Mouse (Mus musculus): ENCODE measurements around the gene Fam25c. TPM values are rescaled to one million over a fixed set of nuclear protein-coding genes. Genes with fewer than 3 reads are reported as not detected.
"Not testable (repeated sequence)": the region's sequence is repeated elsewhere in the genome, so short reads cannot be mapped to it uniquely, and the experiment has no call there.

The Fam25c gene
- total RNA-seq, 2 experiments from 2014 or later: not detected

DNA sequence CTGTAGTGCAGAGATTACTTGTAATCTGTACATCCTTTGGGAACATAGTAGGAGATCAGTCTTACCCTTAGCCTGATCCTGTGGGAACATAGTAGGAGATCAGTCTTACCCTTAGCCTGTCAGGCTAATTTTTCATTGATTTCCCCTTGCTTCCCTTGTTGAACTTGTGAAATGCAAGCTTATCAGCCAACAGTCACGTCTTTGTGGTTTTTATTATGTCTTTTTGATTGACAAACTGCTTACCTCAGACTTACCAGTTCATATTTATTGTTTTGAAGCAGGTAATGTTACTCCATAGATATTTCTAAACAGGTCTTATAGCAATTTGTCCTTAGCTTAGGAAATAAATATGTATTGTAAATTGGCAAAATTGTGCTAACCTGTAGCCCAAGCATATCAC lies 27.6 kb downstream of the Fam25c start:
- no peak for DNase-seq

DNA sequence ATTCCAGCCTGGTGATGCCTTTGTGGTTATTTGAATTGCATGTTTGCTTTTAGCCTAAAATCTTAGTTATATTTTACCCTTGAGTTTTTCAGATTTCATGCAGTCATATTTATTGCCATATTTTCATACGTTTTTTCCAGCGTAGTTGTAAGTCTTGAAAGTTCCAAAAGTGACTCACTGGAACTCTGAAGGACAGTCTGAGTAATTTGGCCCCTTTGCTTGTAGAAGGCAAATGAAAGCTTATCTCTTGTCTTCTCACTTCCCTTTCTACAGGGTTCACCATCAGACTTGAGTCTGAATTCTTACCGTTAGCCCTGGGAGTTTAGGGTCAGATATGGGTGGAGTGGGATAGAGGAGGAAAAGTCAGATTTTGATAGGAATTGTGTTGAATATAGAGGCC lies 28.6 kb downstream of the Fam25c start:
- DNase-seq: no peak

DNA sequence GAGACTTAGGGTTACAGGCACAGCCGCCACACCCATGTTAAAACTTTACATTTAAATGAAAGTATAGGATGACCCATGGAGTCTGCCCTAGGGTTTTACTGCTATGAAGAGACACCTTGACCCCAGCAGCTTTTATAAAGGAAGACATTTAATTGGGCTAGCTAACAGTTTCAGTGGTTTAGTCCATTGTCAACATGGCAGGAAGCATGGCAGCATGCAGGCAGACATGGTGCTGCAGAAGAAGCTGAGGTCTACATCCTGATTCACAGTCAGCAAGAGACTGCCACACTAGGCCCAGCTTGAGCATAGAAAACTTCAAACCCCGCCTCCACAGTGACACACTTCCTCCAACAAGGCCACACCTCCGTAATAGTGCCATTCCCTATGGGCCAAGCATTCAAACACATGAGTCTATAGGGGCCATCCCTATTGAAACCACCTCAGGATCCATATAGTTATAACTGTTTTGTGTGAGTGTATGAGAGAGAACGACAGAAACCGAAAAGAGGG lies 31.6 kb downstream of the Fam25c start:
- no peak for DNase-seq

DNA sequence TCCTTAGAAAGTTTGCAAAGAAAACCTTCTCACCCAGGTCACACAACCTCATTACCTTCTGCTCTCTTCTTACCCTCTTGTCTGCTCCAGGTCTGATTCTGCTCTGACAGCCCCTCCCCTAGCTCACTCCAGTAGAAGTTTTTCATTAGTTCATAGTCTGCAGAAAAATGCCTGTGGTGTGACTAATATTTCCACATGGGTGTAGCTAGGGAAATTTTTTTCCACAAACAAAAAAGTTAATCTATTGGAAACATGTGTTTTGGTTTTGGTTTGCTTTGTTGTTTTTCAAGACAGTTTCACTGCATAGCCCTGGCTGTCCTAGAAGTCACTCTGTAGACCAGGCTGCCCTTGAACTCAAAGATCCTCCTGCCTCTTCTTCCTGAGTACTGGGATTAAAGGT lies 37.1 kb downstream of the Fam25c start:
- DNase-seq: no peak

DNA sequence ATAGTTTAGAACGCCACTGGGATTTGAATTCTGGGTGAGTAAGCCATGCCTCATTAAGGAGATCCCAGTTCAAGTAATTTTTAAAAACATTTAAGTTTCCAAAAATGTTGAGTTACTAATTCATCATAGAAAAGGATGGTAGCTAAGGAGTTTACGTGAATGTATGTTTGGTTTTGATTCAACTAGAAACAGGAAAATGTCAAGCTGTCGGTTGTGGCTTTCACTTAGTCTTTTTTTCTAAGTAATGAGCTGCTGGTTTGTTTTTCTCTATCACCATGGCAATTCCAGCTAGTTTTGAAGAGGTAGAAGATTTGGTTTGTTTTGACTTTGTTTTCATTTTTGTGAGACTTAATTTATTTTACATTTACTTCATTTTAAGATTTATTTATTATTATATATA lies 37.8 kb downstream of the Fam25c start:
- DNase-seq: no peak

DNA sequence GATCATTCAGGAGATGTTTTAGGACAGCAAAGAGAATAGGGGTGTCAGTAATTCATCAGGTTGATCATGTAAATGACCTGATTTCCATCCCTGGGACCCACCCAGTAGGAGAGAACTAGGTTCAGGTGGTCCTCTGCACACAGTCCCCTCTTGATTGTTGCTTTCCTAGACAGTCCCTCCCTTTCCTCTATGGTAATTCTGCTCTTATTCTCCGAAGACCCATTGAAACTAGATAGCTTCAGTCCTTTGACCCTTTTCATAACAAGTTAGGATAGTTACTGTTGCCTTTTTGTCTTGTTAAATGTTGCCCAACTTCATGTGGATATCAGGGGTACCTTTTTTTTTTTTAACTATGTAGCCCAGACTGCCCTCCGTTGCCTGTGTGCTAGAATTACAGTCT lies 38.9 kb downstream of the Fam25c start:
- no peak for DNase-seq

DNA sequence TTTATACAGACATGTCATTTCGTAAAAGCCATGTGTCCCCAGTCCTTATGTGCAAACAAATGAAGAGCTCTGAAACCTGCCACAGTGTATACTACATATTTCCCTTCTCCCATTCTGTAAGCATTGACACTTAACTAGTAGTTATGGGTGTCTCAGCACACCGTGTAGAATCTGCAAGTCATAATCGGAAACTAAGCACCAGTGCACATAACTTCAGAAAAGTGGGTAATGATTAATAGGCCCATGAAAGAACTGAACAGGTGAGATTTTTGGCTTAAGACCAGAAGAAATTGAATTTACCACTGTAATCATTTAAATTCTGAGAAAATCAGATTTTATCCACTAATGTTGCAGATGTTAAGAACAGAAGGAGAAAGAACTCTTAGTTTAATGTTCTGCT lies 40.4 kb downstream of the Fam25c start:
- DNase-seq: no peak

DNA sequence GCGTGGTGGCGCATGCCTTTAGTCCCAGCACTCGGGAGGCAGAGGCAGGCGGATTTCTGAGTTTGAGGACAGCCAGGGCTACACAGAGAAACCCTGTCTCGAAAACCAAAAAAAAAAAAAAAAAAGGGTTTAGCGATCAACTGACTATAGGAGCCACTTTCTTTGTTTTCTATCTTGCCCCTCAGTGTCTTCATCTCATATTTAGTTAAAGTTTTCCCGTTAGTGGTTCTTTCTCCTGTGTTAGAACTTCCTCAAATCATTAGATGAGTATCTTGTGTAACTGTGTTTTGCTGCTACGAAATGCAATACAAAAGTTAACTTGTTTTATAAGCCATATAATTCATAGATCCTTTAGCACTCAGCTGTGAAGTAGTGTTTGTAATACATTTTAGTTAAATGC lies 40.9 kb downstream of the Fam25c start:
- DNase-seq: not testable (repeated sequence)

DNA sequence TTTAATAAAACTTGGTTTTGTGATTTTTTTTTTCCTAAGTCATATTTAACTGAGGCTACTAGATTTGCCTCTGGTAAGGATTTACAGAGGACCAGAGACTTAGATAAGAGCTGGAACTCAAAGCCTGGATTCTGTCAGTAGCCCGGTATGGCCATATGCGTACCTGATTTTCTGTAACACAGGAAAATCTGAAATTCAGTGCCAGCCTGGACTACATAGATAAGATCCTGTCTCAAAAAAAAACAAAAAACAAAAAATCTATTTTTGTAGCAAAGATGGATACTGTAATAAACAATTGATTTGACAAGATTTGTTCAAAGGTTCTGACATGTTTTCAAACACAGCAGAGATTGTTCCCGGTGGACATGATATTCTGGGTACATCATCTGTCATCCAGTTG lies 41.6 kb downstream of the Fam25c start:
- no peak for DNase-seq

DNA sequence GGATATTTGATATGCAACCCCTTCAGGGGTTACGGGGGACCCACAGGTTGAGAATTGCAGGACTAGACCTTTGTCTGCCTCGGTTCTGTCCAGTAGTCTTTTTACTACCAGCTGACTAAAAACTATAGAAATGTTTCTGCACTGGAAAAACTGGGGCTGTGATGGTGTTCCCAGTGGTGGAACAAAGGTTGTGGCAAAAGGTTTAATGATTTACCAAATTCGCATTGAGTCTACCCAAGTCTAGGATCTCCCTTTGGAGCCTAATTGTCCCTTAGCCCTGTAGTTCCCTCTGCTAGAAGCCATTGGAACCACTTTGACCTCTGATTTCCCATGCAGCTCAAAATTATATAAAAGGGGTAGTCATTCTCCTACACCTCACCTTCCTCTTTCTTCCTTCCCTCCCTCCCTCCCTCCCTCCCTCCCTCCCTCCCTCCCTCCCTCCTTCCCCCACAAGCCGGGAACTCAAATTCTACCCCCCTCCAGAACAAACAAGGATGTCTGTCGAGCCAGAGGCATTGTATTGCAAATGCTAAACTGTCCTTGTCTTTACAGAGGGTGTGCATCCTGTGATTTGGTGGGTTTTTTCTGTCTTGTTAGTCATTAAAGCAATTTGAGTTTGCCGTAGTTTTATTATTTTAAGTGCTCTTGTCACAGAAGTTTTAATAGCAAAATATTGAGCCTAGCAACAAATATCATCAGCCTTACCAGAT lies 42.7 kb downstream of the Fam25c start:
- DNase-seq: no peak

DNA sequence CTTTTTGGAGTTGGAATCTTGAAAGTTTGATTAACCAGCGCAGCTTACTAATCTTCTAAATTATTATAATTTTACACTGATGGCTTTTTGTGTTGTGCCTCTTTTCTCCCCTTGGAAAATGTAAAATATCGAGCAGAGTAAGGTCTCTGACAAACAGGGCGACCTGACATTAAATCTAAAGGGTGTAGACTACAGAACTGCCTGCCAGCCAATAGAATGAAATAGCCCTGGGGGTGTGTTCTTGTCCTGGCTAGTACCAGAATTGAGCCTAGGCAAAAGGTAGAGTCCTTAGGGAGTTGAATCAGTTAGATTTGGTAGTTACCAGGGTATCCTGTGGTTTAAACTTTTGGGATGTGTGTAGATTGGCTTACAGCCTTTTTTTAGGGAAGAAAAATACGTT lies 43.5 kb downstream of the Fam25c start:
- no peak for DNase-seq

DNA sequence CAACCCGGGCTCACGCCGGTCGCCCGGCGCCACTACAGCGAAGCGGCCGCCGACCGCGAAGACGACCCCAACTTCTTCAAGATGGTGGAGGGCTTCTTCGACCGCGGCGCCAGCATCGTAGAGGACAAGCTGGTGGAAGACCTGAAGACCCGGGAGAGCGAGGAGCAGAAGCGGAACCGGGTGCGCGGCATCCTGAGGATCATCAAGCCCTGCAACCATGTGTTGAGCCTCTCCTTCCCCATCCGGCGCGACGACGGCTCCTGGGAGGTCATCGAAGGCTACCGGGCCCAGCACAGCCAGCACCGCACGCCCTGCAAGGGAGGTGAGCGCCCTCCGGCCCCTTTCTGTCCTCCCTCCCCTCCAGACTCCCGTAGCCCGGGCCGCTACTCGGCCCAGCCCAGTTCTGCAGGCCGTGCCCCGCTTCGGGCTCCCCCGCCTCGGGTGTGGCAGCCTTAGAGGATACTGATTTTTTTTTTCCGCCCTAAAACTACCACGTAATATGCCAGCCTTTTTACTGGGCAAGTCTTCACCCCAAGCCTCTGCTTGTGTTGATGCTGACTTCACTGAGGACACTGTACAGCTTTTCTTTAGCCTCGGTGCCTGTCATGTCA lies 44.1 kb downstream of the Fam25c start:
- peak in 1 of 2 experiments; percentile 45 for DNase-seq

DNA sequence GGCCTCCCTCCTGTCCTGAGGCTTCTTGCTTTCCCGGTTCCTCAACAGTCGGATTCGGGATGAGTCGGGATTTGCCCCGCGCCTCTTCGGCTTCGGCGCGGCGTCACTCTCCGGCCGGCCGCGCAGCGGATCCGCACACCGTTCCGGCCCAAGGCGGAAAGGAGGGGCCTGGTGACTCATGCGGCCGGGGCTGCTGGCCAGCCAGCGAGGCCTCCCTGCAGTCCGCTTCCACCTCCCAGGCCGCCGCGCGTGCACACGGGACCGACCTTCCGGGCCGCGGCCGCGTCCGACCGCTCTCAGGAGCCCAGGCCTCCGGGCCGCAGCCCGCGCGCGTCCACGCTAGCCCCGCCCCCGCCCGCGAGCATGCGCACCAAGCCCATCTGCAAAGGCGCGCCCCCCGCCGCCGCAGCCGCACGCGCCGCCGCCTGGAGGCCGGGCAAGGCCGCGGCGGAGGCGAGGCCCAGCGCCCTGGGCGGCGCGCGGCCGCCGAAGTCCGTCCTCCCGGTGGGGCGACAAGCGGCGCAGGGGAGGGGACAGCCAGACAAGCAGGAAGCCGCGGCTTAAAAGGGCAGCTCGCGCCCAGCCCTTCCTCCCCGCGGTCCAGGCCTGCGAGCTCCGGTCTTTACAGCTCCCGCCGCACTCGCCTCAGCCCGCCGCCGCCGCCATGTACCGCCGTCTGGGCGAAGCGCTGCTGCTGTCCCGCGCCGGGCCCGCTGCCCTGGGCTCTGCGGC lies 44.8 kb downstream of the Fam25c start, which contains the start of the genes Shld2 and Glud1:
Gene Shld2, minus strand, starts transcription at position 260 of the 732 bp plus-strand sequence.
Gene Glud1, plus strand, starts transcription at position 494 of the 732 bp plus-strand sequence.
- DNase-seq: peak; percentile 91 to 92

DNA sequence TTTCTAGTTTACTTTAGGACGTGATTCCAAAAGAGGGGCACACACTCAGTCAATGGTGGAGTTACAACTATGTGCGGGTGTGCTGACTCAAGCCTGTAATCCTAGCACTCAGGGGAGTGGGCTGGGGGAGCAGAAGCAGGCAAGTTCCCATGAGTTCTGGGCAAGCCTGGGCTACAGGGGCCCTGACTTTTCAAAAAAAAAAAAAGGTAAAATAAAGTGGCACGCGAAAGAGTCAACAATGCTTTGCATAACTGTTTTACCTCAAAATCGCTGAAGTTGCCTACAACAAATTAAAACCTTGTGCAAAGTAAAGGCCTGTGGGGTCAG lies 45.4 kb downstream of the Fam25c start:
- no peak for DNase-seq

DNA sequence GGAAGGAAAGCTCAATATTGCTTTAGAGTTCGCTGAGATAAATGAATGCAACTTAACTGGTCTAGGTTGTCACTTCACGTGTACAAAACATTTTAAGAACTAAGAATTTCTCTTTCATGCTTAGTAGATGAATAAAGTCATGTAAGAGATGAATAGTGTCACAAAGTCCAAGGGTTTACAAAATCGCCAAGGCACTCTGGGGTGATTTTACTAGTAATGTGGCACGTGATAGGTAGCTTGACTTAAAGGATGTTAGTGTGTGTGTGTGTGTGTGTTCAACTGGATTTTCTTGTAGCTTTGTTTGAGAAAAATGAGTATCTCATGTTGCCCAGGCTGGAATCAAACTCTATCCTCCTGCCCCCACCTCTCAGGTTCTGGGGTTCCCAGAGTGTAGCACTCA lies 46.0 kb downstream of the Fam25c start:
- DNase-seq: no peak

DNA sequence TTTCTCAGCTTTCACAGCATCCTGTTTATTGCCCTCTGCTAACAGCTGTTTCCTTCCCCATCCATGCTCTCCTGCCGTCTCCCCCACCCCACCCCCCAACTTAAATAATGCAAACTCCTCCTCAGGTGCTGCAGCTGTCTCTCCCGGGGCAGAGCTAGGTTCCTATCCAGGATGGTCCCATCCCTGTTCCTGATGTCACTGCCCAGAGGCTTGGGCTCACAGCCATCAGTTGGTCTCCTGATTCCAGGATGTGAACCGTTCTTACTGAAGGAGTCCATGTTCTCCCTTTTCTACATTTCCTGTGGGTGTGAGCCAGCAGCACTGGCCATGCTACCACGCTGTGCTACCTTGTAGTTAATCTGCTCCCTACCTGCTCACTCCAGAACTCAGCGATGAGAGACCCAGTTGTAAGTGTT lies 52.0 kb downstream of the Fam25c start:
- no peak for DNase-seq

DNA sequence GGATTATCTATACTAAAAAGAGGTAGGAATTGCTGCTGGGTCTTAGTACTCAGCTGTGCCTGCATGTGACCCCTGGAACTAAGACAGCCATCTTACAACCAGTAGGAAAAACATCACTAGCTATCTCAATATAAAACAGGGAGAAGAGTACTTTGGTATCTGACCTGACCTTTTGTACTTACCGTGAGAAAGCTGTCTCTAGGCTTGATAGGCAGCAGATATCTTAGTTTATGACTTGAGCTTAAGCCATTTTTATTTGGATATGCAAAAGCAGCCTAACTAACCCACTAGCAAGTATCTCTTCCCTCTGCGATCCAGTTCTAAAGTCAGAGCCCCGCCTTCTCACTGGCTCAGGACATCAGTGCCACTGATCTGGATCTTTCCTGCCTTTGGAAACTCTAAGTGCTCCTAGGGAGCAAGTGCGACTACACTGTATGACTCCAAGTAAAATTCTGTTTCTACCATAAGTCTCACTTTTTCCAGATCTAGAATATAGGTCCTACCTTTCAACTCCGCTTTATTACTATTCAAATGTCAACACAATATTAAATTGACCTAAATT lies 52.5 kb downstream of the Fam25c start:
- no peak for DNase-seq

Other genes with a start within 250 kb of the Fam25c start
- not detected for gene Npy4r, start 202.9 kb downstream of the Fam25c start, total RNA-seq (2021)
- 1 to 10 TPM; 1.4 to 2.9 TPM for gene Gprin2, start 153.8 kb downstream of the Fam25c start, total RNA-seq (2021)
- under 1 TPM; 0.40 to 0.45 TPM for gene Syt15, start 135.8 kb downstream of the Fam25c start, total RNA-seq (2021)
- 10 to 100 TPM; 12.5 to 13.5 TPM for gene Shld2, start 44.9 kb downstream of the Fam25c start, total RNA-seq (2021)
- gene Glud1, start 44.7 kb downstream of the Fam25c start, total RNA-seq (2021): 100 to 1,000 TPM; 309 to 341 TPM
- 1 to 10 TPM; 5.9 to 6.5 TPM for gene Sncg, start 19.4 kb upstream of the Fam25c start, total RNA-seq (2021)
- 1 to 10 TPM; 3.1 to 4.2 TPM for gene Mmrn2, start 20.0 kb upstream of the Fam25c start, total RNA-seq (2021)
- gene Bmpr1a, start 147.9 kb upstream of the Fam25c start, total RNA-seq (2021): 10 to 100 TPM; 40.2 to 40.7 TPM
- not detected for gene 9230112D13Rik, start 167.4 kb upstream of the Fam25c start, total RNA-seq (2021)
- 1 to 10 TPM; 3.4 to 4.0 TPM for gene Ldb3, start 233.2 kb upstream of the Fam25c start, total RNA-seq (2021)
- not detected for gene Opn4, start 244.7 kb upstream of the Fam25c start, total RNA-seq (2021)